Mouse (Mus musculus): ENCODE results near the gene Gm8246. TPM values are rescaled to one million over a fixed set of nuclear protein-coding genes. Genes with fewer than 3 reads are reported as not detected.

Gm8246 gene
- not detected for polyA plus RNA-seq (2014; fragmentation: Illumina TruSeq; extraction: RNeasy Lipid Tissue Mini Kit (QIAGEN cat#74804); ENCODE audit: low replicate concordance)

DNA sequence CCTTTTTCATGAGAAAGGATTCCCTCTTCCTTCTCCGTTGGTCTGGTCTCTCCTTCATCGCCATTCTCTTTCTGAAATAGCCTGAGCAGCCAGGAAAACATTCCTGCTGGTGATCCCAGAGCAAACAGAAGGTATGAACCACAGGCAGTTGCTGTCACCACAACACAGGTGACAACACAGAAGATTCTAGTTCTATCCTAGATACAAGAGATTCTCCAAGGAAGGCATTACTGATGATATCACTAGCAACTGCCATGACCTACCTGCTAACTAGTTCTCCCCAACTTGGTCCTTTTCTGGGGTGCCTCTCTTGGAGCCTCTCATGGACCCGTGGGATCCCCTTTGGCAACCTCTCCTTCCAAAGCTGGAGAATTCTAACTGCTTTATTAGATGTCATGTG is at the start of gene Gm8246:
TSS of gene Gm8246 (minus strand) at position 101 of the 400 bp plus-strand sequence.

DNA sequence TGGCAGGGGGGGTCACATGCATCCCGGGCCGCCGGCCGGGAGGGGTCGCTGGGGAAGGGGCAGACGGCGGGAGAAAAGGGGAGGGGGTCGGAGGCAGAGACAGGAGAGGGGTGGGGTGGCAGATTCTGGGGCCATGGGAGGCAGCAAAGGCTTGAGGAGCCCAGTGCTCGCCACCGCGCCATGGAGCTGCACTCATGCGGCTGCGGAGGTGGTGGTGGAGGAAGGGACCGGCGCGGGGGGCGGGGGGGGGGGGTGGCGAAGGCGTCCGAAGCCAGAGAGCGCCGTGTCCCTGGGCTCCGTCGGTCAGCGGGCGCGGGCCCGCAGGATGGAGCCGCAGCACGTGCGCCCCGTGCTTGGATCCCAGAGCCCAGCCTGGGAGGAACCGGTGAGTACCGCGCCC is 23.7 kb upstream of the Gm8246 start, which contains the start of gene Gm3488:
TSS of gene Gm3488 (plus strand) at position 301 of the 400 bp plus-strand sequence.

DNA sequence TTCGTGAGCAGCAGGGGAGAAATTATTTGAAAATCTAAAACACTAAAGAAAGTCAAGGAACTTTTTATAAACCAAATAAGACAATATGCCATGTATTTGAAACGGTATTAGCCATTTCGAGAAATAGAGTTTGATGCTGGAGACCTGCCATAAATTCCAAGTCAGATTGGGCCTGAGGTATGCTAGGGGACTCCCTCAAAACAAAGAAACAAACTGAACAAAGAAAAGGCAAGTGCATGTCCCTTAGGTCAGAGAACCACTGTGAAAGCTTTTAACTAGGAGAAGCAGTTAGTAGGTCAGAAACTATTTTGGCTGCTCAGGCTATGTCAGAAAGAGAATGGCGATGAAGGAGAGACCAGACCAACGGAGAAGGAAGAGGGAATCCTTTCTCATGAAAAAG is 6.3 kb upstream of the Gm8246 start, which contains the start of gene Gm3187:
TSS of gene Gm3187 (plus strand) at position 301 of the 400 bp plus-strand sequence.

GRCm38 (mm10) chr14:5455367-5455766 is 22.3 kb downstream of the Gm8246 start, which contains the start of gene Gm3194:
Gene Gm3194 (minus strand): TSS chr14:5455467.

Other genes starting within 250 kb of the Gm8246 start
- gene Gm3526, start 217.2 kb downstream of the Gm8246 start, polyA plus RNA-seq (2014; fragmentation: Illumina TruSeq; extraction: RNeasy Lipid Tissue Mini Kit (QIAGEN cat#74804); ENCODE audit: low replicate concordance) = not detected
- gene Gm3542, start 142.9 kb downstream of the Gm8246 start, polyA plus RNA-seq (2014; fragmentation: Illumina TruSeq; extraction: RNeasy Lipid Tissue Mini Kit (QIAGEN cat#74804); ENCODE audit: low replicate concordance) = not detected
- gene Gm3500, start 88.8 kb downstream of the Gm8246 start, polyA plus RNA-seq (2014; fragmentation: Illumina TruSeq; extraction: RNeasy Lipid Tissue Mini Kit (QIAGEN cat#74804); ENCODE audit: low replicate concordance) = 0.22 TPM
- 0.48 TPM for gene Gm3194, start 22.4 kb downstream of the Gm8246 start, polyA plus RNA-seq (2014; fragmentation: Illumina TruSeq; extraction: RNeasy Lipid Tissue Mini Kit (QIAGEN cat#74804); ENCODE audit: low replicate concordance)
- gene Gm3187, start 6.4 kb upstream of the Gm8246 start, polyA plus RNA-seq (2014; fragmentation: Illumina TruSeq; extraction: RNeasy Lipid Tissue Mini Kit (QIAGEN cat#74804); ENCODE audit: low replicate concordance) = not detected
- gene Gm3488, start 23.8 kb upstream of the Gm8246 start, polyA plus RNA-seq (2014; fragmentation: Illumina TruSeq; extraction: RNeasy Lipid Tissue Mini Kit (QIAGEN cat#74804); ENCODE audit: low replicate concordance) = 0.59 TPM
- not detected for gene Gm3532, start 60.7 kb upstream of the Gm8246 start, polyA plus RNA-seq (2014; fragmentation: Illumina TruSeq; extraction: RNeasy Lipid Tissue Mini Kit (QIAGEN cat#74804); ENCODE audit: low replicate concordance)
- not detected for gene Gm8265, start 155.2 kb upstream of the Gm8246 start, polyA plus RNA-seq (2014; fragmentation: Illumina TruSeq; extraction: RNeasy Lipid Tissue Mini Kit (QIAGEN cat#74804); ENCODE audit: low replicate concordance)
- not detected for gene Gm9603, start 209.6 kb upstream of the Gm8246 start, polyA plus RNA-seq (2014; fragmentation: Illumina TruSeq; extraction: RNeasy Lipid Tissue Mini Kit (QIAGEN cat#74804); ENCODE audit: low replicate concordance)

All from small intestine, adult 10 weeks (tissue).